Mouse (Mus musculus) limb, embryonic 14.5 days (tissue): Measurements from ENCODE around the gene Gnptab. TPM values are rescaled to one million over a fixed set of nuclear protein-coding genes. Genes with fewer than 3 reads are reported as not detected.

Experiments
- ATAC-seq: fragments of 200-750 bp; cut with Nextera tagmentation; 2 replicates; pipeline ENCODE4 v1.8.0; 2017; ENCODE audit warnings: low read depth, moderate number of reproducible peaks, moderate TSS enrichment; ENCODE audit not compliant: low FRiP score
- DNase-seq: peaks from one replicate; pipeline ENCODE4 v3.0.0-alpha.2; 2015; ENCODE audit warnings: low spot score
- H3K27ac ChIP-seq: fragments of 300-500 bp; sonication (generic); replicated peaks from 2 replicates; pipeline ENCODE4 v1.5.1; 2014; ENCODE audit warnings: low read depth, mild to moderate bottlenecking, low read length, moderate library complexity, mixed read lengths
- H3K27me3 ChIP-seq: fragments of 300-500 bp; sonication (generic); 2 replicates; pipeline ENCODE4 v1.6.1; 2014; ENCODE audit warnings: low read length, mixed read lengths; ENCODE audit not compliant: control insufficient read depth, insufficient read depth
- H3K36me3 ChIP-seq: fragments of 300-500 bp; sonication (generic); 2 replicates; pipeline ENCODE4 v1.6.1; 2014; ENCODE audit warnings: mild to moderate bottlenecking, low read length, moderate library complexity, mixed read lengths; ENCODE audit not compliant: control insufficient read depth, insufficient read depth
- H3K4me1 ChIP-seq: fragments of 300-500 bp; sonication (generic); 2 replicates; pipeline ENCODE4 v1.6.1; 2014; ENCODE audit warnings: antibody characterized with exemption, low read length, mixed read lengths; ENCODE audit not compliant: control insufficient read depth, insufficient read depth
- H3K4me2 ChIP-seq: fragments of 300-500 bp; sonication (generic); replicated peaks from 2 replicates; pipeline ENCODE4 v1.6.1; 2014; ENCODE audit warnings: low read depth, mild to moderate bottlenecking, low read length, moderate library complexity; ENCODE audit not compliant: severe bottlenecking
- H3K4me3 ChIP-seq: fragments of 300-500 bp; sonication (generic); replicated peaks from 2 replicates; pipeline ENCODE4 v1.5.1; 2014; ENCODE audit warnings: low read length
- H3K9ac ChIP-seq: fragments of 300-500 bp; sonication (generic); 2 replicates; pipeline ENCODE4 v1.6.1; 2014; ENCODE audit warnings: mild to moderate bottlenecking, low read depth, low read length, moderate library complexity; ENCODE audit not compliant: severe bottlenecking
- H3K9me3 ChIP-seq: fragments of 300-500 bp; sonication (generic); 2 replicates; pipeline ENCODE4 v1.6.1; 2016; ENCODE audit warnings: low read length; ENCODE audit not compliant: control insufficient read depth
- POLR2A ChIP-seq: fragments of 200-500 bp; IDR thresholded peaks from 2 replicates; pipeline ENCODE4 v1.8.0; 2012; ENCODE audit warnings: inconsistent platforms, mild to moderate bottlenecking, moderate library complexity, borderline replicate concordance; ENCODE audit not compliant: insufficient read depth, insufficient read length; ENCODE audit errors: extremely low read depth
- WGBS: fragments of 180-500 bp; shearing (Covaris S2); extraction: QIAGEN DNeasy Blood & Tissue Kit; methylation state at CpG from one replicate; pipeline ENCODE4 v1.1.7; 2014; 5-methylcytosine and 5-hydroxymethylcytosine counted together
- polyA plus RNA-seq, 2 experiments: library from polyadenylated mRNA; depleted of rRNA in 1 of 2; stranded (reverse) in 1 of 2; unstranded in 1 of 2; fragments of >200 nt; fragmentation: Nextera tagmentation in 1 of 2; extraction: Ambion mirVana in 1 of 2; gene quantifications; 2 replicates each; pipeline versions ENCODE4 v1.2.1 to v1.2.3; 2012 to 2014

The Gnptab gene
- polyA plus RNA-seq, 2 experiments: 8.9 to 19.7 TPM

- no peak overlapping the region for H3K4me2 ChIP-seq
- TF ChIP-seq POLR2A: no peak
- no peak overlapping the region for H3K4me3 ChIP-seq
- no peaks in the 10 kb centered on the region for H3K27me3 ChIP-seq
- DNase-seq (no peak), ATAC-seq (no peak)
- H3K9me3 ChIP-seq: no peaks in the 10 kb centered on the region
- H3K36me3 ChIP-seq: 0 out of 2 replicates have a peak, but pooled peaks cover 5% of the 10 kb centered on the region
- 53% methylated on average over 17 of the region's 17 CpGs for WGBS
- H3K27ac ChIP-seq: no peak overlapping the region
- H3K9ac ChIP-seq: no peak overlapping the region
- no peaks in the 10 kb centered on the region for H3K4me1 ChIP-seq
Observed at GRCm38 (mm10) chr10:88412290-88412995, 33.5 kb downstream of the Gnptab start.

- Histone ChIP-seq H3K4me3 (no peak overlapping the region), H3K27ac (no peak overlapping the region), H3K4me1 (no peaks in the 10 kb centered on the region), H3K9me3 (no peaks in the 10 kb centered on the region), H3K4me2 (no peak overlapping the region), H3K27me3 (no peaks in the 10 kb centered on the region), H3K9ac (no peak overlapping the region), H3K36me3 (peaks cover 8% of the 10 kb centered on the region)
- ATAC-seq (no peak), DNase-seq (no peak)
- WGBS: 89% methylated on average over 5 of the region's 5 CpGs
- TF ChIP-seq POLR2A: no peak
Observed at GRCm38 (mm10) chr10:88417686-88418085, 38.8 kb downstream of the Gnptab start.

GRCm38 (mm10) chr10:88420141-88420541, 41.2 kb downstream of the Gnptab start:
- WGBS: 71% methylated on average over 11 of the region's 11 CpGs
- no peaks in the 10 kb centered on the region for H3K9me3 ChIP-seq
- DNase-seq (no peak), ATAC-seq (no peak)
- H3K36me3 ChIP-seq: peaks cover 5% of the 10 kb centered on the region
- no peaks in the 10 kb centered on the region for H3K4me1 ChIP-seq
- no peak for TF ChIP-seq POLR2A
- H3K4me3 ChIP-seq: no peak overlapping the region
- no peak overlapping the region for H3K9ac ChIP-seq
- H3K27ac ChIP-seq: no peak overlapping the region
- H3K27me3 ChIP-seq: no peaks in the 10 kb centered on the region
- no peak overlapping the region for H3K4me2 ChIP-seq

GRCm38 (mm10) chr10:88420655-88421435, 41.9 kb downstream of the Gnptab start:
- Histone ChIP-seq H3K36me3 (peaks cover 3% of the 10 kb centered on the region), H3K4me1 (no peaks in the 10 kb centered on the region), H3K4me3 (no peak overlapping the region), H3K9me3 (no peaks in the 10 kb centered on the region), H3K4me2 (no peak overlapping the region), H3K27me3 (no peaks in the 10 kb centered on the region), H3K9ac (no peak overlapping the region), H3K27ac (no peak overlapping the region)
- no peak for TF ChIP-seq POLR2A
- 89% methylated on average over 19 of the region's 19 CpGs for WGBS
- no peak for DNase-seq
- ATAC-seq: no peak

GRCm38 (mm10) chr10:88426158-88426816, 47.4 kb downstream of the Gnptab start:
- ATAC-seq (peak; percentile 86), DNase-seq (peak; percentile 76)
- no peak overlapping the region for H3K4me3 ChIP-seq
- TF ChIP-seq POLR2A: no peak
- H3K27me3 ChIP-seq: no peaks in the 10 kb centered on the region
- H3K27ac ChIP-seq: no peak overlapping the region
- H3K9ac ChIP-seq: no peak overlapping the region
- H3K4me1 ChIP-seq: no peaks in the 10 kb centered on the region
- H3K4me2 ChIP-seq: no peak overlapping the region
- H3K9me3 ChIP-seq: no peaks in the 10 kb centered on the region
- WGBS: 93% methylated on average over 2 of the region's 2 CpGs
- H3K36me3 ChIP-seq: peaks cover 17% of the 10 kb centered on the region
